Mouse (Mus musculus) limb, embryonic 15.5 days (tissue): ENCODE measurements at regions not wholly inside any gene's neighbourhood (a gene's known extent, or its start where the extent isn't known, plus 50 kb on each side); places are given as distances from the start of the nearest gene placed in this dataset.

Experiments used
- ATAC-seq: fragments of 200-750 bp; cut with Nextera tagmentation; 2 replicates; pipeline ENCODE4 v1.8.0; 2017; ENCODE audit warnings: low read depth, moderate TSS enrichment; ENCODE audit not compliant: insufficient number of reproducible peaks, low FRiP score, low TSS enrichment
- H3K27ac ChIP-seq: fragments of 300-500 bp; sonication (generic); 2 replicates; pipeline ENCODE4 v1.5.1; 2015; ENCODE audit warnings: moderate library complexity, mild to moderate bottlenecking, inconsistent platforms
- H3K27me3 ChIP-seq: fragments of 300-500 bp; sonication (generic); 2 replicates; pipeline ENCODE4 v1.6.1; 2015; ENCODE audit warnings: inconsistent platforms
- H3K36me3 ChIP-seq: fragments of 300-500 bp; sonication (generic); 2 replicates; pipeline ENCODE4 v1.6.1; 2015; ENCODE audit warnings: inconsistent platforms
- H3K4me1 ChIP-seq: fragments of 300-500 bp; sonication (generic); 2 replicates; pipeline ENCODE4 v1.6.1; 2015; ENCODE audit warnings: inconsistent platforms
- H3K4me2 ChIP-seq: fragments of 300-500 bp; sonication (generic); 2 replicates; pipeline ENCODE4 v1.6.1; 2015; ENCODE audit warnings: mild to moderate bottlenecking, inconsistent platforms
- H3K4me3 ChIP-seq: fragments of 300-500 bp; sonication (generic); 2 replicates; pipeline ENCODE4 v1.5.1; 2015; ENCODE audit warnings: mild to moderate bottlenecking, inconsistent platforms
- H3K9ac ChIP-seq: fragments of 300-500 bp; sonication (generic); 2 replicates; pipeline ENCODE4 v1.6.1; 2015; ENCODE audit warnings: inconsistent platforms
- H3K9me3 ChIP-seq: fragments of 300-500 bp; sonication (generic); 2 replicates; pipeline ENCODE4 v1.6.1; 2016; ENCODE audit warnings: inconsistent platforms
- WGBS: fragments of 180-500 bp; shearing (Covaris S2); methylation state at CpG from one replicate; pipeline ENCODE4 v1.1.7; 2015; 5-methylcytosine and 5-hydroxymethylcytosine counted together

GRCm38 (mm10) chr4:135058895-135059294, 61.6 kb upstream of the Runx3 start:
- Histone ChIP-seq H3K4me2 (no peak overlapping the region), H3K9me3 (no peaks in the 10 kb centered on the region), H3K4me1 (peaks cover 7% of the 10 kb centered on the region; the same call in 1 of the 2 replicates), H3K9ac (no peak overlapping the region), H3K36me3 (no peaks in the 10 kb centered on the region), H3K4me3 (no peak overlapping the region), H3K27ac (no peak overlapping the region), H3K27me3 (peaks cover 7% of the 10 kb centered on the region; the same call in 1 of the 2 replicates)
- 67% methylated on average over 4 of the region's 4 CpGs for WGBS
- no peak for ATAC-seq

DNA sequence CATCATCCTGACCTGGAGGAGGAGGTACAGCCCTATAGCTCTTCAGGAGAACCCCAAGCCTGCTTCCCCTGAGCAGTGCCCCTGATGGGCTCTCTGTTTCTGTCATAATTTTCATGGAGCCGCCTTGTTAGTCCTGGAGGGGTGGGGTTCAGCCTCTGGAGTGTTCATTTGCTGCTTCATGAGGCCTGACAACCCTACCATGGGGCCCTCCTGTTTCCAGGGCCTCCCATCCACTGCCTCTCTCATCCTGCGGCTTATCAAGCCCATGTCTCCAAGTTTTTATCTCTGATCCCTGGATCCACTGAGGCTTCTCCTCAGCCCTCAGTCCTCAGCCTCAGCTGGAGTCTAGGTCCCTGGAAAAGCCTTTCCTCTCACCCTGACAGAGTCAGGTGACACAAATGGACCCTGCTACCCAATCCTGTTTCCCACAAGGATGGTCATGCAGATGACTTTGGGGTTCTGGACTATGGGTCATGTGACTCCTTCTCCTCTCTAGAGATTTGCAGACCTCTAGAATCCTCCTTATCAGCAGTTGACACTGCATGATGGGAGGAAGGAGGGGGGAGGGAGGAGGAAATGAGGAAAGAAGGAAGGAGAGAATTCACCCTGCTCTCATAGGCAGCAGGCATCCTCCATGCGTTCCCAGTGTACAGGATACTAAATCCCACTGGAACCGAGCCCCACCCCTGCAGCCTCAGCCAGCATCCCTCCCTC, 59.3 kb upstream of the Runx3 start:
- no peaks in the 10 kb centered on the region for H3K36me3 ChIP-seq
- 52% methylated on average over 4 of the region's 4 CpGs for WGBS
- H3K4me2 ChIP-seq, result no peak overlapping the region
- no peak overlapping the region for H3K27ac ChIP-seq
- H3K27me3 ChIP-seq, result peaks cover 3% of the 10 kb centered on the region; the same call in 1 of the 2 replicates
- no peak overlapping the region for H3K9ac ChIP-seq
- H3K4me1 ChIP-seq, result peaks cover 7% of the 10 kb centered on the region; the same call in 1 of the 2 replicates
- no peak for ATAC-seq
- no peaks in the 10 kb centered on the region for H3K9me3 ChIP-seq
- no peak overlapping the region for H3K4me3 ChIP-seq

DNA sequence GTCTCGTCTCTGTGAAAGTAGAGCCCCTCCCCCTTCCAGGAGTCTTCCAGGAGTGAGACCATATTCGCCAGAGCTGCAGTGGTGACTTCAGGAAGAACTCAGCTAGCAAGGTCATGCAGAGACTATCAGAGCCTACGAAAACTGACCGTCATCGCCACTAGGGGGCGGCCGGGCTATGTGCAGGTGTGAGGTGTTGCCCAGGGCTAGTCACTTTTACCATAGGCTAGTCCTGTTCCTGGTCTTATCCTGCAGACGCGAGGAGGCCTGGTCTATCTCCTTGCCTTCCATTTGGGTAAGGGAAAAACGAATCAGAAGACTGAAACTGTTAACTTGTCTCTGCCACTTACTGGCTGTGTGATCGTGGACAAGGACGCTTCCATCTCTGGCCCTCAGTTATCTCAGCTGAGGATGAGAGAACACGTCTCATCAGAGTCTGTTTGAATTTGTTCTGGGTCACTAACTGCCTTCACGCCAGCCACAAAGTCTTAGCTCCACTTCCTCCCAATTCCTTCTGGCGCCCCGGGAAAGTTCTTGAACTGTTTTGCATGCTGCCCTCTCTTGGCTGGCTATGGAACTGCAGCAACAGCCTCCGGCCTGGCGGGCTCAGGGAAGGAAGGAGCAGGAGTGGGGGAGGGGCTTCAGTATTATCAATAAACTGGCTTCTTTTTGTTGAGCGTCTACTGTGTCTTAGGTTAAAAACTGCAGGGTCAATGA, 53.5 kb upstream of the Runx3 start:
- WGBS, result 8% methylated on average over 19 of the region's 19 CpGs
- no peaks in the 10 kb centered on the region for H3K36me3 ChIP-seq
- no peak overlapping the region for H3K4me3 ChIP-seq
- no peaks in the 10 kb centered on the region for H3K9me3 ChIP-seq
- H3K27me3 ChIP-seq, result no peaks in the 10 kb centered on the region; the same call in 1 of the 2 replicates
- H3K4me1 ChIP-seq, result no peaks in the 10 kb centered on the region
- H3K27ac ChIP-seq, result no peak overlapping the region
- peak overlapping the region; percentile 17; the same call in 1 of the 2 replicates for H3K4me2 ChIP-seq
- H3K9ac ChIP-seq, result no peak overlapping the region
- no peak for ATAC-seq

- Histone ChIP-seq H3K4me1 (no peaks in the 10 kb centered on the region), H3K4me3 (no peak overlapping the region), H3K9me3 (no peaks in the 10 kb centered on the region), H3K27ac (no peak overlapping the region), H3K9ac (no peak overlapping the region), H3K36me3 (no peaks in the 10 kb centered on the region), H3K4me2 (no peak overlapping the region), H3K27me3 (no peaks in the 10 kb centered on the region; the same call in 1 of the 2 replicates)
- ATAC-seq, result no peak
- WGBS, result 75% methylated on average over 7 of the region's 7 CpGs
These were observed 52.6 kb upstream of the Runx3 start for GRCm38 (mm10) chr4:135067805-135068204.

GRCm38 (mm10) chr4:135069818-135070217, 50.6 kb upstream of the Runx3 start:
- Histone ChIP-seq H3K9ac (no peak overlapping the region), H3K4me3 (no peak overlapping the region), H3K4me1 (no peaks in the 10 kb centered on the region), H3K4me2 (no peak overlapping the region), H3K27ac (no peak overlapping the region), H3K27me3 (no peaks in the 10 kb centered on the region; the same call in 1 of the 2 replicates), H3K9me3 (no peaks in the 10 kb centered on the region), H3K36me3 (no peaks in the 10 kb centered on the region)
- 68% methylated on average over 18 of the region's 18 CpGs for WGBS
- ATAC-seq, result no peak
